Mouse (Mus musculus): ENCODE results near the gene Iah1.

Iah1 gene

GRCm38 (mm10) chr12:21320317-21320716 is 4.1 kb downstream of the Iah1 start:
- DNase-seq (ENCODE audit: low read depth): no peak

GRCm38 (mm10) chr12:21321170-21321569 is 5.0 kb downstream of the Iah1 start:
- DNase-seq (ENCODE audit: low read depth): no peak

- no peak for DNase-seq (ENCODE audit: low read depth)
Measured at GRCm38 (mm10) chr12:21322296-21322695, 6.1 kb downstream of the Iah1 start.

- no peak for DNase-seq (ENCODE audit: low read depth)
Measured at GRCm38 (mm10) chr12:21322856-21323255, 6.7 kb downstream of the Iah1 start.

DNA sequence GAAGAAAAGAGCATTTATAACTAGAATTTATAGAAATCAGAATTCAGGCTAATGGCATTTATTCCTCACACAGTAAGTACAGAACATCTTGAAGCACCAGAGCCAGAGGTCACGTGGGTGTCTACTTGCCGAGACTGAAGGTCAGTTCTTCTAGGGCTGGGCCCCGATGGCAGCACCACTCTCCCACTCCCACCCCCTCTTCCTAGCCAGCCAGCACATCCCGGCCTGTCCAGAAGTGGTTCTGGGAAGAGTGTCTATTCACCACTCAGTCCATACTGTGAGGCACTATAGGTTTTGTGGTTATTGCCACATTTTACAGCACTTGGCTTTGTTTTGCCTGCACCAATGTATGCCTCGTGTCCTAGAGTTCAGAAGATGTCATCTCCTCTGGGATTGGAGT is 7.9 kb downstream of the Iah1 start:
- no peak for DNase-seq (ENCODE audit: low read depth)

DNA sequence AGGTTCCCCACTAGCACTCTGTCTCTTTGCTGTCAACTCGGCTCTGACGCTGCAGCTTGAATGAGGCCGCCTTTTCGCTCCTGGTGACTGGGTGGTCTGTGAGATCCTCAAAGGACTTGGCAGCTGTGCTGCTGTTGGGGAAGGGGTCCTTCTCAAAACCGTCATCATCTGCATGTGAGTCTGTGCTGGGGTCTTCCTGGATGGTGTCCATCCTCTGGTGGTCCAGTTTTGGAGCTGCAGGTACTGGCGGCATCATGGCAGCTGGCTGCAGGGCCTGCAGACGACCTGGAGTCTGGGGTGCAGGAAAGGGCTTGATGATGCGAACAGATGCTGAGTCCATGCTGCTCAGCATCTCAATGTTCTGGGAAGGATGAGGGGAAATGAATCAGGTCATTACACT is 9.1 kb downstream of the Iah1 start:
- no peak for DNase-seq (ENCODE audit: low read depth)

DNA sequence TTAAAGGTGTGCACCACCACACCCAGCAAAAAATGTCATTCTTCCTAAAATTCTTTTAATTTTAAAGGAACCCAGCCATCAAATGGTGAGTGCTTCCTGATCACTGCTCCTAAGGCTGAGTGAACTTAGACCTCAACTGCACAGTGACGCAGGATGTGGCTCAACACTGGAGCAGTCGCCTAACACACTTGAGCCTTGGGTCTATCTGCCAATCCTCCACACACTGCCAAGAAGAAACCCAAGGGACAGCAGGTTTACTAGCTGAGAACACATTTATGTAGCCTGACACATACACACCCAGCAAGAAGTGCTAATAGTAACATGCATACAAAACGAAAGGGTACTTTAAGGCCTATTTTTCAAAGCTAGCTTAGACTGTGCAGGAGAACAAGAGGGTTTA is 10.1 kb downstream of the Iah1 start:
- no peak for DNase-seq (ENCODE audit: low read depth)

DNA sequence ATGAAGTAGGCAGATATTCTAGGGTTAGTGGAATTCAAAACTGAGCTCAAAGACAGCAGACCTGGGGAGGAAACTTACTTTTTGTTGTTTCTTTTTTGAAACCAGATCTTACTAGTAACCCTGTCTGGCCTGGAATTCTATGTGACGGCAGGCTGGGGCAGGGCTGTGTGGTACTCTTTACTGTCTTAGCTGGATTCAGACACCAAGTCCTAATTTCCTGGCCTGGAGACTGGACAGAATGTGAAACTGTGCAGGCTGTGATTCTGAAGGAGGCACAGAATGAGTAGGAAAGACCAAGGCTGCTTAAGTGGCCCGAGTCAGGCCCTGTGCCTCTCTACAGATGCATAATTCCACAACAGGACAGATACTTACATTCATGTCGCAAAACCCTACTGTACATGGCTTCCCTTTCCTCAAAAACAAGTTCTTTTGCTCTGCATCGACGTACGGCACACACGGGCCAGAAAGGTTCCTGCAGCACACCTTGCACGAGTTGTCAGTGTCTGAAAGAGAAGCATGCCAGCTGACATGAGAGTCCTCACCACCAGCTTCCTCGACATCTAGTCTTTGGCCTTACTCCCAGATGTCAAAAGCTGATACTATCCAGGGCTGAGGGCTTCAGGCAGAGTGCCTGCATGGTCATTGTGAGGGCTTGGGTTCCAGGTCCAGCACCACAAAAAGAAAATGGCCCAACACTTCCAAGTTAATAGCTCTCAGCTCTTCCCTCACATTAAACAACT is 13.6 kb downstream of the Iah1 start:
- DNase-seq (ENCODE audit: low read depth): no peak

DNA sequence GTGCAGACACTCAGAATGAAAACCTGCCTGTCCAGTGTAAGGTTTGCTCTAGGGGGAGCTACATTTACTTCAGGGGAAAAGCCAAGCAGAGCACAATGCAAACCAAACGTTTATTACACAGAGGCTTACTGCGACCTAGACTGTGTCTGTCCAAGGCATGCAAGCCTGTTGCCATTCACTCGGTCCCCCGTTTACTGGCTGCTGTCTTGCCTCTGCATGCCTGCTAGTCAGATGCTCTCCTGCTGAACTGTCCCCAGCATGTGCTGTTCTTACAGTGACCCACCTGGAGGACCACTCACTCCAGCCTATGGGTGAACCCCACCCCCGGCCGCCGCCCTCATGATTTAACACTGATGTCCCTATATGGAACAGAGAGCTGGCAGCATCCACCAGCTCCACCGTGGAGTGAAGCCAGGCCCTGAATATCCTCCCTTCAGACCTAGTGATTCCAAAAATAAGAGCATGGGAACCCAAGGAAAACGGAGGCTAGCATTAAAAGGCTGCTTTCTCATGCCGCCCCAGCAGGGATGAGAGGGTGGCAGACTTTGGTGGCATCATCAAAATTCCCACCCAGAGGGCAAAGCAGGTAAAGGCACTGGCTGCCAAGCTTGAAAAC is 14.9 kb downstream of the Iah1 start:
- DNase-seq (ENCODE audit: low read depth): no peak

DNA sequence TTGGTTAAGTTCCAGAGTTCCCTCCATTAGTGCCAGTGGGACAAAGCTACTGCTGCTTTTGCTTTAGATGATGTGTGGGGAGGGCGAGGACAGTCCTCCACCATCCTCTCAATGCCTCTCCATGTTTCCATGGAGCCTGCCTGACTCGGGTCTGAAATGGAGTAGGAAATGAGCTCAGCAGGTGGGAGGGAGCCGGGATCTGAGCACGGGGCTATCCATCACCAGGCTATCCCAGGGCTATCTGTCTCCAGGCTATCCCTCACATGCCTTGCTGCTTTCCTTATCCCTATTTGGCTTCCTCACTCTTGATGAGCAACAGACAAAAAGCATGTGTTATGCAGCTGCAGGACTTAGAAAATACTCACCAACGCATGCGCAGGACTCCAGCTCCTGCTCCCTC is 15.5 kb downstream of the Iah1 start:
- DNase-seq (ENCODE audit: low read depth): no peak

- DNase-seq (ENCODE audit: low read depth): no peak
Measured at GRCm38 (mm10) chr12:21333021-21333420, 16.8 kb downstream of the Iah1 start.

- no peak for DNase-seq (ENCODE audit: low read depth)
Measured at GRCm38 (mm10) chr12:21333766-21334165, 17.6 kb downstream of the Iah1 start.

- no peak for DNase-seq (ENCODE audit: low read depth)
Measured at GRCm38 (mm10) chr12:21335869-21336268, 19.7 kb downstream of the Iah1 start.

DNA sequence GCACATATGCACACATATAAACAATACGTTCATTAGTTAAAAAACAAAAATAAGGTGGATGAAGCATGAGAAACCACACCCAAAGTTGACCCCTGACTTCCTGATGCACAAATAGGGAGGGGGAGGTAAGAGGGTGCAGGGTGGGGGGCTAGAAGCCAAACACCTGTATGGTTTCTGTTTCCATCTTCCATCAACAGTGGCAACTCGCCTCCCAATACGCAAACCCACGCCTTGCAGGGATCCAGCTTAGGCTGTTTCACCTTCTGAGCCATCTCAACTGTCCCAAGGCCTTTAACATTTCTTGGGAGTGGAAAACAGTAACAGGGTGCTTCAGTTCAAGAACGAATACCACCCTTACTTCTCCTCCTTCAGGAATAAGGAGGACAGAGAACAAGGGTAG is 21.0 kb downstream of the Iah1 start:
- no peak for DNase-seq (ENCODE audit: low read depth)

- no peak for DNase-seq (ENCODE audit: low read depth)
Measured at GRCm38 (mm10) chr12:21340674-21341073, 24.5 kb downstream of the Iah1 start.

- DNase-seq (ENCODE audit: low read depth): no peak
Measured at GRCm38 (mm10) chr12:21346972-21347371, 30.8 kb downstream of the Iah1 start.

DNA sequence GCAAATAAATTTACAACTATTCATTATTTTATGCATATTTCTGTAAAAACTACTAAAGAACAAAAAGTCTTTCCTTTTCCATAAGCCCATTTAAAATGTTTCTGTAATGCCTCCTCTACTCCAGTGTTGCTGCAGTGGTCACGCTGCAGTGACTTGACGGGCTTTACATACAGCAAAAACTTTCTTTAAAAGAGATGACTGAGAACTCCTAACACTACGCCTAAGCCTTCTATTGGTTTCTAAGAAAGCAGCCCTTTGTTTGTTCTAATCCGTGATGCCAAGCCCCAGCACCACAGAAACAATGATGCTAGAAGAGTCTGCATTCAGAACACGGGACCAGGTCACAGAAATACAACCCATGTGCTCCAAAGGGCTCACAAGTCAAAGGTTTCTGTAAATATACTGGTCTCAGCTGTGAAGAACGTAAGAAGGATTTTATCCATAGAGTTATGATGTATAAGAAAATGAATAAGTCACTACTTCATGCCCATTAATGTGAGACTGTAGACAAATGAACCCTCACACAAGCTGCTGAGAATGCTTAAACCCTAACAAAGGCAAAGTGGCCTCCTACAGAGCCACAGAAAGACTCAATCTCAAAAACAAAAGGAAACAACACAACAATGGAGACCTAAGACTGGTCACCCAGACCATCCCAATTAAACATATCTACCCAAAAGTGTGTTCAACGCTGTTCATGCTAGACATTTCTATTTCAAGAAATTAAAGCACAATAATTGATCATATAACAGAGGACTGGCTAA is 34.1 kb downstream of the Iah1 start:
- DNase-seq (ENCODE audit: low read depth): no peak

GRCm38 (mm10) chr12:21353681-21354080 is 37.5 kb downstream of the Iah1 start:
- no peak for DNase-seq (ENCODE audit: low read depth)

DNA sequence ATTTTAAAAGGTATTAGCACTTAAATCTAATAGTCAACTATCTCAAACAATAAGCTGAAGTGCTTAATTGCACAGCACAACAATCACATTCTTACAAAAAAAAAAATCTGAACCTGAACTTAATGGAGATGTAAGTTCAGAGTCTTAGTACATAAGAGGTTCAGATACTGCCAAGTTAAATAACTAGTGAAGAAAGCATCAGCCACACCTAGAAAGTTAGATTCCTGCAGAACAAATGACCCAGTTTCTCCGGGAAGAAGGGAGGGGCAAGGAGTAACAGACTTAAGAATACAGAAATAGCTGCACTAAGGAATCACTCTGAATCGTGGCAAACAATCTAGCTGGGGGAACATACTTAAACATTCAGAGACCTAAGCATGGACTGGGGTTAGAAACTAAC is 46.5 kb downstream of the Iah1 start:
- no peak for DNase-seq (ENCODE audit: low read depth)

GRCm38 (mm10) chr12:21363195-21363594 is 47.0 kb downstream of the Iah1 start:
- DNase-seq (ENCODE audit: low read depth): no peak

DNA sequence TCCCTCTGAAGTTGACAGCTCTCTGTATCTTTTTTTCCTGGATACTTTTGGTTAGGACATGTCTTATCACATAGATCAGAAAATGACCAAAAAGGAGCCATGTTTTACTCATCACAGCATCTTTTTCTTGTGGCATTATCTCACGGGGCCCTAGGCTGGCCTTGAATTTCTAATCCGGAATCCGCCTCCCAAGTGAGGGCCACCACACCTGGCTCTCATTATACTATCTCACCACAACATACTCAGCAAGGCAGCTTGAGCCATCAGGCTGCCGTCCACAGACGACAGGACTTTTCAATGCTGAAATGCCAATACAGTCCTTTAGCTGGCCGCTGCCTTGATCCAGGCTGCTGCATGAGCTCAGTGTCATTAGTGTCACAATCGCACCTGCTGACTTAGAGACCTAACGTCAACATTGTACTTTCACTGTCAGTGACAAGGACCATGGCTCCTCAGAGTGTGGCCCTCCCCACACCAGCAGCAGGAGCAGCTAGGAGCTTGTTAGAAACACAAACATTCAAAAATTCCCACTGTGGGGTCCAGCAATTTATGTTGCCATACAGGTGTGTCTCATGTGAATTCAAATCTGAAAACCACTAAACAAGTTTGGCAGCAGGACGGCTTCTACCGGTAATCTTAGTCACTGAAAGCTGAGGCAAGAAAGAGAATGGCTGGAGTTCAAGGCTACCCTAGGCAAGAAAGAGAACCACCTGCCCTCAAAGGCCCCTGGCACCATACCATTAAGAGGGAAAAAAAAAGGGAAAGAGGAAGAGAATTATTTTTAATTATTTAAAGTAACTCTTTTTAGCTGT is 48.6 kb downstream of the Iah1 start:
- DNase-seq (ENCODE audit: low read depth): no peak

GRCm38 (mm10) chr12:21368376-21369086 is 52.3 kb downstream of the Iah1 start:
- DNase-seq (ENCODE audit: low read depth): no peak

All from fibroblast of lung, adult 2 months (primary cell).